Mouse (Mus musculus) intestine, embryonic 14.5 days (tissue): ENCODE measurements around the gene Lamtor3. TPM values are rescaled to one million over a fixed set of nuclear protein-coding genes. Genes with fewer than 3 reads are reported as not detected.
A peak's percentile ranks its signal among the peaks of the same experiment; 100 is the strongest.

Experiments
- ATAC-seq: fragments of 200-750 bp; cut with Nextera tagmentation; replicated peaks from 2 replicates; pipeline ENCODE4 v1.8.0; 2017; ENCODE audit warnings: low read depth, moderate number of reproducible peaks, moderate TSS enrichment, moderate library complexity; ENCODE audit not compliant: low FRiP score, low TSS enrichment
- DNase-seq: peaks from one replicate; pipeline ENCODE4 v3.0.0-alpha.2; 2018; ENCODE audit warnings: low spot score
- H3K27ac ChIP-seq: fragments of 300-500 bp; sonication (generic); 2 replicates; pipeline ENCODE4 v1.5.1; 2014; ENCODE audit warnings: low read depth, mild to moderate bottlenecking, control low read depth
- H3K27me3 ChIP-seq: fragments of 300-500 bp; sonication (generic); replicated peaks from 2 replicates; pipeline ENCODE4 v1.6.1; 2014; ENCODE audit warnings: low read length, control low read depth; ENCODE audit not compliant: control insufficient read depth, insufficient read depth
- H3K36me3 ChIP-seq: fragments of 300-500 bp; sonication (generic); 2 replicates; pipeline ENCODE4 v1.6.1; 2014; ENCODE audit warnings: low read length, control low read depth; ENCODE audit not compliant: control insufficient read depth, insufficient read depth
- H3K4me1 ChIP-seq: fragments of 300-500 bp; sonication (generic); replicated peaks from 2 replicates; pipeline ENCODE4 v1.6.1; 2014; ENCODE audit warnings: low read length, control low read depth, mixed read lengths; ENCODE audit not compliant: control insufficient read depth, insufficient read depth
- H3K4me2 ChIP-seq: fragments of 300-500 bp; sonication (generic); 2 replicates; pipeline ENCODE4 v1.6.1; 2014; ENCODE audit warnings: low read length
- H3K4me3 ChIP-seq: fragments of 300-500 bp; sonication (generic); 2 replicates; pipeline ENCODE4 v1.5.1; 2014; ENCODE audit warnings: low read depth, low read length, control low read depth, mixed read lengths
- H3K9ac ChIP-seq: fragments of 300-500 bp; sonication (generic); 2 replicates; pipeline ENCODE4 v1.6.1; 2014; ENCODE audit warnings: mild to moderate bottlenecking, low read length
- H3K9me3 ChIP-seq: fragments of 300-500 bp; sonication (generic); 2 replicates; pipeline ENCODE4 v1.6.1; 2016; ENCODE audit warnings: low read length, control low read depth; ENCODE audit not compliant: control insufficient read depth
- WGBS: fragments of 180-500 bp; shearing (Covaris S2); extraction: QIAGEN DNeasy Blood & Tissue Kit; methylation state at CpG from one replicate; pipeline ENCODE4 v1.1.7; 2014; 5-methylcytosine and 5-hydroxymethylcytosine counted together
- polyA plus RNA-seq: library from polyadenylated mRNA; unstranded; fragments of >200 nt; fragmentation: Nextera tagmentation; extraction: Ambion mirVana; gene quantifications from 2 replicates; pipeline ENCODE4 v1.2.1, GENCODE M21; 2014

Lamtor3 gene
- polyA plus RNA-seq, 1 experiment from 2014 or later = 110 TPM

GRCm38 (mm10) chr3:137951819-137952218 lies 33.5 kb downstream of the Lamtor3 start:
- Histone ChIP-seq H3K27ac (peak overlapping the region; percentile 33; the same call in 1 of the 2 replicates), H3K9ac (no peak overlapping the region), H3K9me3 (no peaks in the 10 kb centered on the region), H3K4me2 (no peak overlapping the region), H3K27me3 (no peaks in the 10 kb centered on the region), H3K4me1 (peaks cover 19% of the 10 kb centered on the region; the same call in 1 of the 2 replicates), H3K36me3 (no peaks in the 10 kb centered on the region), H3K4me3 (no peak overlapping the region)
- DNase-seq (no peak), ATAC-seq (peak; percentile 50; the same call in 1 of the 2 replicates)
- WGBS = 27% methylated on average over 7 of the region's 7 CpGs

GRCm38 (mm10) chr3:137952225-137952913 lies 34.1 kb downstream of the Lamtor3 start:
- Histone ChIP-seq H3K4me1 (peaks cover 19% of the 10 kb centered on the region; the same call in 1 of the 2 replicates), H3K9me3 (no peaks in the 10 kb centered on the region), H3K4me3 (no peak overlapping the region), H3K36me3 (no peaks in the 10 kb centered on the region), H3K4me2 (no peak overlapping the region), H3K9ac (no peak overlapping the region), H3K27me3 (no peaks in the 10 kb centered on the region), H3K27ac (peak overlapping the region; percentile 33; the same call in 1 of the 2 replicates)
- ATAC-seq (peak; percentile 86), DNase-seq (no peak)
- 44% methylated on average over 4 of the region's 4 CpGs for WGBS

DNA sequence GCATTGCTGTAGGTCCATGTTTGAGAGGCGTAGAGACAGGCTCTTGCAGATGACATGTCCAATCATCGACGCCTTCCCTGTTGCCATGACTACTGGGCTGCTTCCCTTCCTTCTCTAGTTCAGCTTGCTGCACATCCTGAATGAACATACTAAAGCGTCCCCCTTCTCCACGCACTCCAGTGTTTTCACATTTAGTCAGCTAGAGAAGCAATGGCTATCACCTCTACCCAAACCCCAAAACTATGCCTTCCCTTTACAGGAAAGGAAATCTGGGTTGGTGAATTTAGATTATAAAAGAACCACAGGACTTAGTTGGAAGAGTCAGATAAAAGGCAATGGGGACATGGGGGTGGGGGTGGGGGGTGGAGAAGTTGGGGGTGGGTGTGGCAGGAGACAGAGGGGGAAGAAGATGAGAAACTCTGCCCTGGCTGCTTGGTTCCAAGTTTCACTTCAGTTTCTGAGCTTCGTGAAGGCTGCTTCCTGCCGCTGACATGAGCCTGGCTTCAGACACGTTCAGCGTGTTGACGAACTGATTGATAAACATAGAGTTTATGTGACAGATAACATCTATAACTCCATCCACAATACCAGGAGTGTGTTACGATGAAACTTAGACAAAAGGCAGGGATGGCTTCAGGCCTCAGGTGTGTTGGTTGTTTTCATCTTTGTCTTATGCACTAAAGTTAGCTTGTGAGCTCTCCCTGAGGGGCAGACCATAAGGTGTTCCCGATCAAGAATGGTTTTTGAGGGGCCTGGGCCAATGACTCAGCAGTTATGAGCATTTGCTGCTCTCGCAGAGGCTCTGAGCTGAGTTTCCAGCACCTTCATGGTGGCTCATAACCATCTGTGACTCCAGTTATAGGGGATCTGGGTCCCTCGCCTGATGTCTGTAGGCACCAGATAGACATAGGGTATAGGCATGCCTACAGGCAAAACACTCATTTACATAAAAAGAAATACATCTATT lies 34.9 kb downstream of the Lamtor3 start:
- Histone ChIP-seq H3K4me1 (peaks cover 19% of the 10 kb centered on the region; the same call in 1 of the 2 replicates), H3K9ac (no peak overlapping the region), H3K4me3 (no peak overlapping the region), H3K36me3 (no peaks in the 10 kb centered on the region), H3K9me3 (no peaks in the 10 kb centered on the region), H3K27me3 (no peaks in the 10 kb centered on the region), H3K27ac (peak overlapping the region; percentile 33; the same call in 1 of the 2 replicates), H3K4me2 (no peak overlapping the region)
- DNase-seq (no peak), ATAC-seq (peak; percentile 61)
- WGBS = 60% methylated on average over 14 of the region's 14 CpGs

DNA sequence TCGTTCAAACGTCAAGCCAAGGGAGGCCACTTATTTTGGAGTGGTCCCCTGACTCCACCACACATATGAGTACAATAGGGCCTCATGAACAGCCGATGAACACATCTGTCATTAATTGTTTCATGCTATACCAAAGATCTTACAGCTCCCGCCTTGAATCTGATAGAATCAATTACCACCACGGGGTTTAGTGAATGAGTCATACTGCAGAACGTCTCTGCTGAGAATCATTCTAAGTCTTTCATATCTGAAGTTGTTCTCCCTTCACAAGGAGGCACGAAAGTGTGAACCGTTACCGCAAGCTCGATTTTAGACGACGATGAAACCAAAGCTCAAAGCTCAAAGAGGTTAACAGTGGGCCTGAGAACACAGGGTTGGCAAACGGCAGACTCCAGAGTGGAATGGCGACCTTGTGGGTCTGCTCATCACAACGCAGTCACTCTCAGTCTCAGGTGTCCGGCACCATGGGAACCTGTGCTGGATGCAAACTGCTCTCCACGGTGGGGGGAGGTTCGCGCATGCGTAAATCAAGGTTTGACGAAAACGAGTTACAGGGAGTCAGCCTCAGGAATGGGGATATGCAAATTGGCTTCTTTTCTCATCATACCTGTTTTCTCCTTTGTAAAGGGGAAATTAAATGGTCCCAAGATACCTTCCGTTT lies 36.1 kb downstream of the Lamtor3 start:
- peaks cover 19% of the 10 kb centered on the region; the same call in 1 of the 2 replicates for H3K4me1 ChIP-seq
- no peaks in the 10 kb centered on the region for H3K36me3 ChIP-seq
- H3K4me2 ChIP-seq = no peak overlapping the region
- no peak overlapping the region for H3K4me3 ChIP-seq
- DNase-seq (no peak), ATAC-seq (no peak)
- 69% methylated on average over 23 of the region's 23 CpGs for WGBS
- H3K9me3 ChIP-seq = no peaks in the 10 kb centered on the region
- no peak overlapping the region for H3K27ac ChIP-seq
- H3K27me3 ChIP-seq = no peaks in the 10 kb centered on the region
- H3K9ac ChIP-seq = no peak overlapping the region

DNA sequence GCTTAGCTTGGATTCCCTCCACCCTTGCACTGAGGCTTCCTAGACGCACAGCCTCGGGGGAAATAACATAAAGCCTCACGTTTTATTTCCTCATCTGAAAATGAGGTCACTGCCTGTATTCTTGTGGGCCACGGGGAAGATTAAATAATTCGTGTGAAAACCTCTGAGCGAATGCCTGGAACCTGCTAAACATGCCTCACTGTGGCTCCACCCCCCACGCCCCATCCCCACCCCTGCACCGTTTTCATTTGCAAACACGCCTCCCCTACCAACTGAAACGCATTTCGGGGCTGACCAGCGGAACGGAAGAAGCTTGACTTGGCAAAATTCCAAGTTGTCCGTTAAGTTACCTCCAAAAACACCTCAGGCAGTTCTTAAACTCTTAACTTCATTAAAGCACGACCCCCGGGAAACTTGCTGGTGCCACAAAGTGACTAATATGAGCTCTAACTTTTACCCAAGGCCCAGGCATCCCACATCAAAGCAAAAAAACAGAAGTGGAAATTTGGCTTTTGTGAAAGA lies 37.3 kb downstream of the Lamtor3 start:
- no peak for DNase-seq
- Histone ChIP-seq H3K27me3 (no peaks in the 10 kb centered on the region), H3K9ac (no peak overlapping the region), H3K4me1 (peaks cover 19% of the 10 kb centered on the region; the same call in 1 of the 2 replicates), H3K4me2 (peak overlapping the region; percentile 44), H3K27ac (no peak overlapping the region), H3K4me3 (0 out of 2 replicates have a peak overlapping the region, but pooled peaks have one; percentile 15), H3K9me3 (no peaks in the 10 kb centered on the region), H3K36me3 (no peaks in the 10 kb centered on the region)
- WGBS = 18% methylated on average over 16 of the region's 16 CpGs
- ATAC-seq = no peak

- no peaks in the 10 kb centered on the region for H3K27me3 ChIP-seq
- H3K27ac ChIP-seq = no peak overlapping the region
- no peaks in the 10 kb centered on the region for H3K9me3 ChIP-seq
- ATAC-seq = no peak
- WGBS = 88% methylated on average over 9 of the region's 9 CpGs
- DNase-seq = no peak
- H3K4me1 ChIP-seq = peaks cover 9% of the 10 kb centered on the region; the same call in 1 of the 2 replicates
- H3K36me3 ChIP-seq = no peaks in the 10 kb centered on the region
- H3K4me3 ChIP-seq = no peak overlapping the region
- no peak overlapping the region for H3K9ac ChIP-seq
- no peak overlapping the region for H3K4me2 ChIP-seq
Measured at GRCm38 (mm10) chr3:137957864-137958263, 39.6 kb downstream of the Lamtor3 start.

- DNase-seq (no peak), ATAC-seq (no peak)
- Histone ChIP-seq H3K9ac (no peak overlapping the region), H3K9me3 (no peaks in the 10 kb centered on the region), H3K27me3 (no peaks in the 10 kb centered on the region), H3K4me1 (peaks cover 5% of the 10 kb centered on the region; the same call in 1 of the 2 replicates), H3K27ac (no peak overlapping the region), H3K4me2 (no peak overlapping the region), H3K36me3 (no peaks in the 10 kb centered on the region), H3K4me3 (no peak overlapping the region)
- 95% methylated on average over 4 of the region's 4 CpGs for WGBS
Measured at GRCm38 (mm10) chr3:137958352-137958751, 40.0 kb downstream of the Lamtor3 start.

DNA sequence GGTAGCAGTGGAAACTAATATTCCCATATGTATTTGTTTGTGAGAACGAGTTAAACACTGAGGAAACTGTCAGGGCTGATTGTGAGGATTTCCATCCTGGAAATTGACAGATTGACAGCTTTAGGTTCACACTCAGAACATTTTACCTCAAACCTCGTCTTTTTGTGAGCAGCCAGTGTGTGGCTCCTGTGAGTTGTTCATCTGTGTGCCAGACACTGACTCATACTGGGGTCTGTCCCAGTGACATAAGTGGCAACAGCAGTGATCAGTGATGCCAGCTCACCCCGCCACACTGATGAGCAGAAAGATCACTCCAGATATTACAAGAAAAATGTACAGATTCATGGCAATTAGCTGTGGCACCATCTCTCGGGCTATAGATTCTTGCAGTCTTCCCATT lies 41.1 kb downstream of the Lamtor3 start:
- Histone ChIP-seq H3K36me3 (no peaks in the 10 kb centered on the region), H3K4me3 (no peak overlapping the region), H3K27me3 (no peaks in the 10 kb centered on the region), H3K4me2 (no peak overlapping the region), H3K4me1 (peaks cover 3% of the 10 kb centered on the region; the same call in 1 of the 2 replicates), H3K9me3 (no peaks in the 10 kb centered on the region), H3K27ac (no peak overlapping the region), H3K9ac (no peak overlapping the region)
- WGBS = 78% methylated on average over 4 of the region's 4 CpGs
- ATAC-seq (no peak), DNase-seq (no peak)
